Mouse (Mus musculus): ENCODE measurements around the gene Tbc1d1. TPM values are rescaled to one million over a fixed set of nuclear protein-coding genes. Genes with fewer than 3 reads are reported as not detected.

Tbc1d1 gene
- polyA plus RNA-seq, 1 experiment from 2014 or later = 59.4 TPM

DNA sequence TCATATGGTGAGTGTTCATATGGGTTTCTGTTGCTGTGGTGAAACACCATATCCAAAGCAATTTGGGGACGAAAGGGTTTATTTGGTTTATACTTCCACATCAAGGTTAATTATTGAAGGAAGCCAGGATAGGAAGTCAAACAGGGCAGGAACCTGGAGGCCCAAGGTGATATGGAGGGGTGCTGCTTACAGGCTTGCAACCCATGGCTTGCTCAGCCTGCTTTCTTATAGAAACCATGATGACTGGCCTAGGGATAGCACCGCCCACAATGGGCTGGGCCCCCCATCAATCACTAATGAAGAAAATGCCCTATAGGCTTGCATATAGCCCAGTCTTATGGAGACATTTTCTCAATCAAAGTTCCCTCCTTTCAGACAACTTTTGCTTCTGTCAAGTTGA is 110.4 kb downstream of the Tbc1d1 start:
- Histone ChIP-seq H3K9ac (ENCODE audit: low read depth, low read length) (no peak overlapping the region), H3K27me3 (replicated peaks; ENCODE audit: control insufficient read depth, insufficient read depth, low read length) (no peaks in the 10 kb centered on the region), H3K27ac (ENCODE audit: low read depth, low read length) (no peak overlapping the region), H3K4me2 (replicated peaks; ENCODE audit: low read depth) (peak overlapping the region; percentile 44), H3K4me1 (replicated peaks; ENCODE audit: control insufficient read depth, insufficient read depth, low read length) (no peaks in the 10 kb centered on the region), H3K9me3 (ENCODE audit: control insufficient read depth) (no peaks in the 10 kb centered on the region), H3K36me3 (ENCODE audit: control insufficient read depth, insufficient read depth) (peaks cover 17% of the 10 kb centered on the region), H3K4me3 (ENCODE audit: low read depth, low read length) (peak overlapping the region; percentile 23; the same call in 1 of the 2 replicates)
- TF ChIP-seq CTCF (IDR thresholded peaks at IDR 0.05; ENCODE audit: low read depth) = no peak
- 60% methylated on average over 2 of the region's 2 CpGs for WGBS
- ATAC-seq = peak; percentile 34; the same call in 1 of the 2 replicates

- H3K27ac ChIP-seq (ENCODE audit: low read depth, low read length) = no peak overlapping the region
These were observed 111.2 kb downstream of the Tbc1d1 start for GRCm38 (mm10) chr5:64267279-64267678.

GRCm38 (mm10) chr5:64269669-64270068 is 113.6 kb downstream of the Tbc1d1 start:
- H3K27me3 ChIP-seq (replicated peaks; ENCODE audit: control insufficient read depth, insufficient read depth, low read length) = no peaks in the 10 kb centered on the region
- H3K36me3 ChIP-seq (ENCODE audit: control insufficient read depth, insufficient read depth) = peaks cover 29% of the 10 kb centered on the region; the same call in 1 of the 2 replicates
- H3K9me3 ChIP-seq (ENCODE audit: control insufficient read depth) = no peaks in the 10 kb centered on the region
- no peak overlapping the region for H3K4me3 ChIP-seq (ENCODE audit: low read depth, low read length)
- ATAC-seq = no peak
- H3K27ac ChIP-seq (ENCODE audit: low read depth, low read length) = no peak overlapping the region
- no peak overlapping the region for H3K4me2 ChIP-seq (replicated peaks; ENCODE audit: low read depth)
- H3K9ac ChIP-seq (ENCODE audit: low read depth, low read length) = no peak overlapping the region
- no peak for TF ChIP-seq CTCF (IDR thresholded peaks at IDR 0.05; ENCODE audit: low read depth)
- 46% methylated on average over 7 of the region's 7 CpGs for WGBS
- no peaks in the 10 kb centered on the region for H3K4me1 ChIP-seq (replicated peaks; ENCODE audit: control insufficient read depth, insufficient read depth, low read length)

More at GRCm38 (mm10) chr5:64267279-64267678, 111.2 kb downstream of the Tbc1d1 start:
- no peaks in the 10 kb centered on the region for H3K27me3 ChIP-seq (replicated peaks; ENCODE audit: control insufficient read depth, insufficient read depth, low read length)
- H3K9me3 ChIP-seq (ENCODE audit: control insufficient read depth) = no peaks in the 10 kb centered on the region
- TF ChIP-seq CTCF (IDR thresholded peaks at IDR 0.05; ENCODE audit: low read depth) = no peak
- H3K4me1 ChIP-seq (replicated peaks; ENCODE audit: control insufficient read depth, insufficient read depth, low read length) = no peaks in the 10 kb centered on the region
- WGBS = 61% methylated on average over 9 of the region's 9 CpGs
- no peak for ATAC-seq
- H3K36me3 ChIP-seq (ENCODE audit: control insufficient read depth, insufficient read depth) = peaks cover 24% of the 10 kb centered on the region
- H3K4me2 ChIP-seq (replicated peaks; ENCODE audit: low read depth) = peak overlapping the region; percentile 44
- no peak overlapping the region for H3K9ac ChIP-seq (ENCODE audit: low read depth, low read length)
- H3K4me3 ChIP-seq (ENCODE audit: low read depth, low read length) = peak overlapping the region; percentile 11; the same call in 1 of the 2 replicates

DNA sequence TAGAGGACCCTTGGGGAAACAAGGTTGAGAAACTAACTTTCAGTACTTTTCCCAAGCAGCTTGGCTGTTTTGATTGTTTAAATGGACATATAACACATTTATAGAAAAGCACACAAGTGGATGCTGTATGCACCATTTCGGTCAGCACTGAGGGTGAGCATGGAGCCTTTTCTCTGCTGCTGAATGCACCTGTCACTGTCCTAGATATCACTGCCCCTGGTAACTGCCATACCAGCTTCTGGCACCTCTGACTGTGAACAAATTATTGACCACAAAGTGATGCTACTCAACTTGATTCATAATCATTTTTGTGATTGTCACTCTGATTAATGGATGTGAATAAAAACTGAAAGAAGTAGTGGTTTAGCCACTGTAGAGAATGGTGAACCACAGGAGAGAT is 117.4 kb downstream of the Tbc1d1 start:
- Histone ChIP-seq H3K36me3 (ENCODE audit: control insufficient read depth, insufficient read depth) (peaks cover 57% of the 10 kb centered on the region), H3K9ac (ENCODE audit: low read depth, low read length) (no peak overlapping the region), H3K4me1 (replicated peaks; ENCODE audit: control insufficient read depth, insufficient read depth, low read length) (0 out of 2 replicates have a peak, but pooled peaks cover 2% of the 10 kb centered on the region), H3K4me2 (replicated peaks; ENCODE audit: low read depth) (no peak overlapping the region), H3K27me3 (replicated peaks; ENCODE audit: control insufficient read depth, insufficient read depth, low read length) (no peaks in the 10 kb centered on the region), H3K4me3 (ENCODE audit: low read depth, low read length) (no peak overlapping the region), H3K9me3 (ENCODE audit: control insufficient read depth) (no peaks in the 10 kb centered on the region), H3K27ac (ENCODE audit: low read depth, low read length) (no peak overlapping the region)
- WGBS = 95% methylated on average over 1 of the region's 1 CpGs
- TF ChIP-seq CTCF (IDR thresholded peaks at IDR 0.05; ENCODE audit: low read depth) = no peak
- no peak for ATAC-seq

- no peaks in the 10 kb centered on the region for H3K27me3 ChIP-seq (replicated peaks; ENCODE audit: control insufficient read depth, insufficient read depth, low read length)
- H3K27ac ChIP-seq (ENCODE audit: low read depth, low read length) = peak overlapping the region; percentile 15; the same call in 1 of the 2 replicates
- no peak overlapping the region for H3K9ac ChIP-seq (ENCODE audit: low read depth, low read length)
- H3K4me2 ChIP-seq (replicated peaks; ENCODE audit: low read depth) = no peak overlapping the region
- peaks cover 61% of the 10 kb centered on the region for H3K36me3 ChIP-seq (ENCODE audit: control insufficient read depth, insufficient read depth)
- ATAC-seq = no peak
- TF ChIP-seq CTCF (IDR thresholded peaks at IDR 0.05; ENCODE audit: low read depth) = no peak
- H3K4me3 ChIP-seq (ENCODE audit: low read depth, low read length) = no peak overlapping the region
- H3K4me1 ChIP-seq (replicated peaks; ENCODE audit: control insufficient read depth, insufficient read depth, low read length) = 0 out of 2 replicates have a peak, but pooled peaks cover 2% of the 10 kb centered on the region
- H3K9me3 ChIP-seq (ENCODE audit: control insufficient read depth) = no peaks in the 10 kb centered on the region
- 70% methylated on average over 9 of the region's 9 CpGs for WGBS
These were observed 118.2 kb downstream of the Tbc1d1 start for GRCm38 (mm10) chr5:64274296-64274695.

DNA sequence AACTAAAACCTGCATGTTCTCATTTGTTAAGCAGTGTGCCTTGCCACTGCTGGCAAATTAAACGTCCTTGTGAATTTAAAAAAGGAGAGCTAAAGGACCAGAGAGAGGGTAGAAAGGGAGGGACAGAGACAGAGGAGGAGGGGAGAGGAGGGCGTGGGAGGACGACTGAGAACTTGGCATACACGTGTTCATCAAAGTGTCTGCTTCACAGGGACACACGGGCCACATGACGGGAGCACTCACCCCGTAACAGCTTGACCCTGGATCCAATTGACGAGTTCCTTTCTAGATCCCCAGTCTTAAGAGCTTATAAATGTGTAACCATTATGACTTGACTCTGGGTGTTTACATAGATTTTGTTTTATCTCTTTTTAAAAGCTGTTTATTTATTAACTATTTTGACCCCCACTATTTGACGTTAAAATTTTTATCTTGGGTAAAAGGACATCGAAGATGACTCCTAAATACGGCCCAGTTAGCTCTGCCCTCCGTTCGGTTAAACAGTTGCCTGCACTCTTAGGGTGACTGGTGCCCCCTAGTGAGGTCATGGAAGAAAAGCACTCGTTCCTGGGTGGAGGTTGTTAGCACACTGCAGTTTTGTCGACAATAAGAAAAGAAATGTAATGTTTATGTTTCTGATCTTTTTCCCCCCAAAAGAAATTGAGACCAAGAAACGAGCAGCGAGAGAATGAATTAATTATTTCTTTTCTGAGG is 118.8 kb downstream of the Tbc1d1 start:
- H3K4me1 ChIP-seq (replicated peaks; ENCODE audit: control insufficient read depth, insufficient read depth, low read length) = 0 out of 2 replicates have a peak, but pooled peaks cover 2% of the 10 kb centered on the region
- no peak overlapping the region; the same call in 1 of the 2 replicates for H3K27ac ChIP-seq (ENCODE audit: low read depth, low read length)
- no peak overlapping the region for H3K4me3 ChIP-seq (ENCODE audit: low read depth, low read length)
- H3K27me3 ChIP-seq (replicated peaks; ENCODE audit: control insufficient read depth, insufficient read depth, low read length) = no peaks in the 10 kb centered on the region
- peak; percentile 51; the same call in 1 of the 2 replicates for ATAC-seq
- H3K36me3 ChIP-seq (ENCODE audit: control insufficient read depth, insufficient read depth) = peaks cover 67% of the 10 kb centered on the region
- no peak overlapping the region for H3K9ac ChIP-seq (ENCODE audit: low read depth, low read length)
- peak; percentile 89 for TF ChIP-seq CTCF (IDR thresholded peaks at IDR 0.05; ENCODE audit: low read depth)
- 27% methylated on average over 17 of the region's 17 CpGs for WGBS
- no peak overlapping the region for H3K4me2 ChIP-seq (replicated peaks; ENCODE audit: low read depth)
- no peaks in the 10 kb centered on the region for H3K9me3 ChIP-seq (ENCODE audit: control insufficient read depth)

All from intestine, postnatal 0 days (tissue).